Mouse (Mus musculus) spleen, adult 2 months (tissue): ENCODE measurements around the gene Adamts9.

Experiments
- CTCF ChIP-seq: fragments of 200-500 bp; IDR thresholded peaks from 2 replicates; pipeline ENCODE4 v1.5.1; 2011; ENCODE audit warnings: mild to moderate bottlenecking, inconsistent platforms; ENCODE audit not compliant: insufficient read depth, insufficient read length, insufficient replicate concordance; ENCODE audit errors: extremely low read depth
- POLR2A ChIP-seq: fragments of 200-500 bp; IDR thresholded peaks from 2 replicates; pipeline ENCODE4 v1.6.1; 2011; ENCODE audit warnings: low read depth, low read length, inconsistent platforms

DNA sequence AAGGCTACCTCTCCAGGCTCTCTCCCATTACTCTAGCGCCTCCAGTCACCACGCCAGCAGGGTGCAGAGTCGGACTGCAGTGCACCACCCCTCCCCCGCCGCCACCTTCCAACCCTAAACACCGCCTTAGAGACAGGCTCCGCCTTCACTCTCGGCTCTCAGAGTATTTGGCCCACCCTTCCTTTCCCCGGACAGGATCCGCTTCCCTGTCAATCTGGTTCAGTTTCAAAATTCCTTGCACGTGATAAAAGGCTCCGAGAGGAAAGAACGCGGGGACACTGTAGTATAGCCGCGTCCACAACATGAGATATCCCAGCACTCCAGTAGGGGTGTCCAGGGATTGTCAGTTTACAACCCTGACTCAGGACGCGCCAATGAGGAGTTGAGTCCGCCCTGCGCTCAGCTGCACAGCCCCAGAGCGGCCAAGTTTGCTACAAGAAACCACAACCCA, 2.0 kb downstream of the Adamts9 start:
- no peak for TF ChIP-seq POLR2A
- TF ChIP-seq CTCF, result no peak
